Mouse (Mus musculus) central nervous system, embryonic 18 days (tissue): ENCODE data around the gene Tmem53. TPM values are rescaled to one million over a fixed set of nuclear protein-coding genes. Genes with fewer than 3 reads are reported as not detected.

Experiments
- polyA plus RNA-seq: library from polyadenylated mRNA; depleted of rRNA; stranded (reverse); fragments of >200 nt; gene quantifications from 2 replicates; pipeline ENCODE4 v1.2.3, GENCODE M21; 2012; rRNA removed

The Tmem53 gene
- polyA plus RNA-seq = 5.9 and 7.2 TPM in 2 replicates

DNA sequence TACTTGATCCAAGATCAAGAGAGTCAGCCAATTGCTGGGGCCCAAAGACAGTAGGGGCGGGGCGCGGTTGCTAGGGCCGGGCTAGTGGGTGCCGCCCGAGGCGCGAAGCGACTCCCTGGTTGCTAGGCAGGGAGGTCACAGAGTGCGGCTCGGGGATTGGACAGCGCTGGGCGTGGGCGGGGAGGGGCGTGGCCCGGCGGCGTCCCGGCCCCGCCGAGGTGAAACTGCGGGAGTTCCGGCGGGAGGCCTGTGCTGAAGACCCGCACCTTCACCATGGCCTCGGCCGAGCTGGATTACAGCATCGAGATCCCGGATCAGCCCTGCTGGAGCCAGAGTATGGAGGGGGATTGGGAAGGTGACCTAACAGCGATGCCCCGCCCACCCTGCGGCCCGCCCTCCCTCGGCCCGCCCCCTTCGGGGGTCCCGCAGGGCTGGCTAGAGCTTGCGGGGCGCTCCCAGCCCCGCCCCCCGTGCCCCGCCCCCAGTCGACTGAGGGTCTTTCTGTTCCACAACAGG, at the start of gene Tmem53, which contains the start of gene Armh1:
Tmem53 (plus strand) TSS at position 151 of the 516 bp plus-strand sequence.
Armh1 (minus strand) TSS at position 325 of the 516 bp plus-strand sequence.

Other genes with a start within 250 kb of the Tmem53 start
- 27.9 and 28.7 TPM in 2 replicates for gene Eif2b3, start 232.5 kb upstream of the Tmem53 start, polyA plus RNA-seq
- 9.1 and 9.6 TPM in 2 replicates for gene Ptch2, start 155.9 kb upstream of the Tmem53 start, polyA plus RNA-seq
- 6.1 and 7.2 TPM in 2 replicates for gene Btbd19, start 126.2 kb upstream of the Tmem53 start, polyA plus RNA-seq
- gene Tctex1d4, start 125.2 kb upstream of the Tmem53 start, polyA plus RNA-seq = 0.25 and 0.91 TPM in 2 replicates
- 20.0 and 21.2 TPM in 2 replicates for gene Plk3, start 118.0 kb upstream of the Tmem53 start, polyA plus RNA-seq
- 1,040 and 1,045 TPM in 2 replicates for gene Rps8, start 95.7 kb upstream of the Tmem53 start, polyA plus RNA-seq
- gene Kif2c, start 69.3 kb upstream of the Tmem53 start, polyA plus RNA-seq = 6.9 and 7.0 TPM in 2 replicates
- 2.1 and 2.7 TPM in 2 replicates for gene Armh1, start 174 bp downstream of the Tmem53 start, polyA plus RNA-seq
- gene Rnf220, start 245.1 kb downstream of the Tmem53 start, polyA plus RNA-seq = 136 and 139 TPM in 2 replicates